16 mouse cellular contexts compared by ENCODE assay signal in genomic region chr14:75369880-75370279, GRCm38 (mm10).
DNase-seq lines count a peak whose midpoint lies in the region; ATAC-seq lines count a peak whose summit lies in the region.
"Had no signal": no experiment of that assay in that cellular context is flagged by ENCODE, and none has a peak within 500 bp of the region (broad histone marks: within the 10 kb centered on the region; RNA-seq: fewer than 3 reads in every experiment).

No protein-coding gene starts in this region.

- H3K27me3 ChIP-seq in kidney, embryonic 16.5 days (ENCODE audit: insufficient read depth, low read length): no peaks in the 10 kb centered on the region
- H3K27me3 ChIP-seq in liver, embryonic 12.5 days (replicated peaks): no peaks in the 10 kb centered on the region
- H3K27me3 ChIP-seq: embryonic facial prominence, embryonic 13.5 days; intestine, embryonic 15.5 days; neural tube, embryonic 13.5 days; stomach, embryonic 15.5 days had no signal

- H3K4me1 ChIP-seq in kidney, embryonic 16.5 days (ENCODE audit: insufficient read depth, low read length): no peaks in the 10 kb centered on the region
- H3K4me1 ChIP-seq in liver, embryonic 12.5 days: no peaks in the 10 kb centered on the region
- H3K4me1 ChIP-seq: embryonic facial prominence, embryonic 13.5 days; intestine, embryonic 15.5 days; midbrain, embryonic 10.5 days; neural tube, embryonic 13.5 days; stomach, embryonic 15.5 days had no signal

- H3K27ac ChIP-seq in kidney, embryonic 16.5 days (ENCODE audit: low read length): no peak overlapping the region
- no peak overlapping the region for H3K27ac ChIP-seq in liver, embryonic 12.5 days
- H3K27ac ChIP-seq: embryonic facial prominence, embryonic 13.5 days; intestine, embryonic 15.5 days; midbrain, embryonic 10.5 days; neural tube, embryonic 13.5 days; stomach, embryonic 15.5 days had no signal

- no peak overlapping the region for H3K4me3 ChIP-seq in kidney, embryonic 16.5 days (ENCODE audit: low read length)
- H3K4me3 ChIP-seq in liver, embryonic 12.5 days: no peak overlapping the region
- H3K4me3 ChIP-seq: embryonic facial prominence, embryonic 13.5 days; intestine, embryonic 15.5 days; midbrain, embryonic 10.5 days; neural tube, embryonic 13.5 days; stomach, embryonic 15.5 days had no signal

- DNase-seq in heart, adult 11 months: peak; percentile 78
- no peak for DNase-seq in heart, adult 8-10 months (ENCODE audit: low spot score)
- peak; percentile 67 for DNase-seq in 3134 (ENCODE audit: extremely low read depth, insufficient read length, low spot score)
- peak; percentile 77 for DNase-seq in Muller cell, postnatal 12 days (ENCODE audit: inconsistent ontology term)
- DNase-seq in brain, adult 2 months (ENCODE audit: low read depth, low spot score): peak; percentile 51
- DNase-seq: heart, postnatal 14 days; kidney, postnatal 36 days; lung, adult 18-20 months had no signal

- no peak overlapping the region for H3K4me2 ChIP-seq in kidney, embryonic 16.5 days (replicated peaks; ENCODE audit: low read depth, low read length)
- H3K4me2 ChIP-seq in liver, embryonic 12.5 days: no peak overlapping the region
- H3K4me2 ChIP-seq: embryonic facial prominence, embryonic 13.5 days; intestine, embryonic 15.5 days; neural tube, embryonic 13.5 days; stomach, embryonic 15.5 days had no signal

- H3K9ac ChIP-seq in kidney, embryonic 16.5 days (replicated peaks; ENCODE audit: low read length): no peak overlapping the region
- H3K9ac ChIP-seq in liver, embryonic 12.5 days: no peak overlapping the region
- H3K9ac ChIP-seq: embryonic facial prominence, embryonic 13.5 days; intestine, embryonic 15.5 days; neural tube, embryonic 13.5 days; stomach, embryonic 15.5 days had no signal

- no peak for ATAC-seq in megakaryocyte-erythroid progenitor cell, adult 5-6 weeks (replicated peaks; ENCODE audit: low FRiP score, low TSS enrichment, poor library complexity, severe bottlenecking)
- ATAC-seq in kidney, embryonic 16.5 days (ENCODE audit: low FRiP score, low TSS enrichment): no peak
- no peak for ATAC-seq in liver, embryonic 12.5 days
- ATAC-seq: intestine, embryonic 15.5 days had no signal

- H3K9me3 ChIP-seq in kidney, embryonic 16.5 days (ENCODE audit: low read length): no peaks in the 10 kb centered on the region
- H3K9me3 ChIP-seq in liver, embryonic 12.5 days (replicated peaks): no peaks in the 10 kb centered on the region
- H3K9me3 ChIP-seq: embryonic facial prominence, embryonic 13.5 days; intestine, embryonic 15.5 days; midbrain, embryonic 10.5 days; neural tube, embryonic 13.5 days; stomach, embryonic 15.5 days had no signal

- H3K36me3 ChIP-seq in kidney, embryonic 16.5 days (ENCODE audit: insufficient read depth, low read length): no peaks in the 10 kb centered on the region
- no peaks in the 10 kb centered on the region for H3K36me3 ChIP-seq in liver, embryonic 12.5 days
- H3K36me3 ChIP-seq: embryonic facial prominence, embryonic 13.5 days; intestine, embryonic 15.5 days; midbrain, embryonic 10.5 days; neural tube, embryonic 13.5 days; stomach, embryonic 15.5 days had no signal

- 71% methylated on average over 5 of the region's 5 CpGs for WGBS in kidney, embryonic 16.5 days
- 77% methylated on average over 5 of the region's 5 CpGs for WGBS in liver, embryonic 12.5 days (ENCODE audit: insufficient replicate concordance)
